Mouse (Mus musculus): Measurements from ENCODE around the gene Pex11a. TPM values are rescaled to one million over a fixed set of nuclear protein-coding genes. Genes with fewer than 3 reads are reported as not detected.

Gene Pex11a
- polyA plus RNA-seq, 1 experiment: 7.3 TPM

DNA sequence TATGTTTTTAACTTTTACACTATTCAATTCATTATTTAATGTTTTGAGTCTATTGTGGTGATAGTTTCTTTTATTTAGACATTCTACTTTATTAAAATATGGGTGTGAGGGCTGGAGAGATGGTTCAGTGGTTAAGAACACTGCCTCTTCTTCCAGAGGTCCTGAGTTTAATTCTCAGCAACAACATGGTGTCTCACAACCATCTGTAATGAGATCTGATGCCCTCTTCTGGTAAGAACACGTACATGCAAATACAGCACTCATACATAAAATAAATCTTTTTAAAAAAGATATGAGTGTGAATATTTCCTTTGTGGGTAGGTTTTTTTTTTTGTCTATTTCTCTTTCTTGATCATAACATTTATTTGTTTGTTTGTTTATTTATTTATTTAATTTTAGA lies 23.1 kb upstream of the Pex11a start:
- TF ChIP-seq POLR2A (IDR thresholded peaks at IDR 0.05; ENCODE audit: low read depth, low read length) (no peak), CTCF (IDR thresholded peaks at IDR 0.05; ENCODE audit: borderline replicate concordance, insufficient read depth, low read length) (no peak)
- H3K4me3 ChIP-seq (ENCODE audit: insufficient read depth, low read length): no peak overlapping the region

DNA sequence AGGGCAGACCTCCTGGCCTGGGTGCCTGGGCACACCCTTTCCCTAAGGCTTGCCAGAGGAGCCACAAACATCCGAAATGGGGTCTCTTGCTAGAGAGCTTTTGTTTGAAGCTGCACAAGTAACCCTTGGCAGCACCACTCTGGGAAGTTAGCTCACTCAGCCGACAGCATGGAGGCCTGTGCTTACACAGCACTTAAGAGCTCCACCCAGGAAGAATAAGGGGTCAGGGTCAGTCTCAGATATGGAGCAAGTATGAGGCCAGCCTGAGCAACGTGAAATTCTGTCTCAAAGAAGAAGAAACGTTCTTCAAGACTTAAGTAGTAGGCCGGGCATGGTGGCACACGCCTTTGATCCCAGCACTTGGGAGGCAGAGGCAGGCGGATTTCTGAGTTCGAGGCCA lies 19.2 kb upstream of the Pex11a start:
- Histone ChIP-seq H3K4me1 (ENCODE audit: control insufficient read depth, insufficient read depth, low read length) (no peaks in the 10 kb centered on the region), H3K4me3 (ENCODE audit: insufficient read depth, low read length) (no peak overlapping the region), H3K27ac (ENCODE audit: insufficient read depth, low read length) (no peak overlapping the region)
- TF ChIP-seq CTCF (IDR thresholded peaks at IDR 0.05; ENCODE audit: borderline replicate concordance, insufficient read depth, low read length): no peak
- TF ChIP-seq POLR2A (IDR thresholded peaks at IDR 0.05; ENCODE audit: low read depth, low read length): no peak

More for the DNA sequence above, 23.1 kb upstream of the Pex11a start:
- H3K27ac ChIP-seq (ENCODE audit: insufficient read depth, low read length): no peak overlapping the region
- no peaks in the 10 kb centered on the region for H3K4me1 ChIP-seq (ENCODE audit: control insufficient read depth, insufficient read depth, low read length)

DNA sequence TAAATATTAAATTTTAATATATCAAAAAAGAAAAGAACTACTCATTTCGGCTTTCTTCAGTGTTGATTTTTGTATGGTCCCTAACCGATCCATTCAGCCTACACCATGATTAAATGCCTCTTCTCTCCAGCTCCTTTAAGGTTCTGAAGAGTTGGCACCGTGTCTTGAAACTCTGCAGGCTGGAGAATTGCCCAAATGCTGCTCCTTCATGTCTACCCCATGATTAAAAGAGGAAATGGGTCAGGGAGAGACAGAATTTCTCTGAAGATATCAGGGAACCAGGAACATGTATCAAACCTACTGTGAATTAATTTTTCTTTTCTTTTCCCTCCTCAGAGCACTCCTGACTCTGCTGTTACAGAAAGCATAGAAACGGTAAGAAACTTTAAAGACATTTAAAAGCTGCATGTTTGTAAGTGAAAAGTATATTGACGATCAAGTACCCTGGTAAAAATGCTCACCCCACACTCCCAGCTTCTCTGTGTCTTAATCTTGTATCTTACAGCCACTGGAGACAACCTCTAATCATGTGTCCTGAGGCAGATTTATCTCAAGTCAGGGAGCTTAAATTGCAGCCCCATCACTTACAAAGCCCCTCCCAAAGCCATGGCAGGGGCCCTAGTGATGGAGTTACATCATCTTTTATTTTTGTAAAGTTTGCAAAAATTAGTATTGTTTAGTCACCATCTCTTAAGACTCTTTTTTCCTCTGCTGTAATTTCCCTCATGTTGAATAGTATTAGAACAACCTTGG lies 18.4 kb upstream of the Pex11a start:
- no peak overlapping the region for H3K4me3 ChIP-seq (ENCODE audit: insufficient read depth, low read length)
- no peak overlapping the region for H3K27ac ChIP-seq (ENCODE audit: insufficient read depth, low read length)
- no peaks in the 10 kb centered on the region; the same call in 1 of the 2 replicates for H3K4me1 ChIP-seq (ENCODE audit: control insufficient read depth, insufficient read depth, low read length)
- no peak for TF ChIP-seq CTCF (IDR thresholded peaks at IDR 0.05; ENCODE audit: borderline replicate concordance, insufficient read depth, low read length)
- no peak for TF ChIP-seq POLR2A (IDR thresholded peaks at IDR 0.05; ENCODE audit: low read depth, low read length)

DNA sequence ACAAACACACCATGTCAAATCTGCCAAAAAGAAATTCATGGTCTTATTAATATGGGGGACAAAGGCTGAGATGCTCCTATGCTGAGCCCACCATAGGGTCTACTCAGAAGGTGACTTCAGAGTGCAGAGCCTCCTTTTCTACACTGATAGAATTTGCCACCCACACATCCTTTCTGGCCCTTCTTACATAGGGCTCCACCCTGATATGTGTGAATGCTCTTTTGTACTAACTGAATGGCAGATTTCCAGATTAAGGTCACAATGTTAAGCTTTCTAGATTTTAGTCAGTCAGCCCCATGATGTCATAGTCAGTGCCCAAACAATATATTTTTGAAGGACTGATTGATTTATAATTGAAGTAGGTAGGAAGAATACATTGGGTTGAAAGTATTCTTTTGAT lies 16.8 kb upstream of the Pex11a start:
- no peaks in the 10 kb centered on the region; the same call in 1 of the 2 replicates for H3K4me1 ChIP-seq (ENCODE audit: control insufficient read depth, insufficient read depth, low read length)
- no peak overlapping the region for H3K4me3 ChIP-seq (ENCODE audit: insufficient read depth, low read length)
- no peak for TF ChIP-seq CTCF (IDR thresholded peaks at IDR 0.05; ENCODE audit: borderline replicate concordance, insufficient read depth, low read length)
- TF ChIP-seq POLR2A (IDR thresholded peaks at IDR 0.05; ENCODE audit: low read depth, low read length): no peak
- H3K27ac ChIP-seq (ENCODE audit: insufficient read depth, low read length): no peak overlapping the region

DNA sequence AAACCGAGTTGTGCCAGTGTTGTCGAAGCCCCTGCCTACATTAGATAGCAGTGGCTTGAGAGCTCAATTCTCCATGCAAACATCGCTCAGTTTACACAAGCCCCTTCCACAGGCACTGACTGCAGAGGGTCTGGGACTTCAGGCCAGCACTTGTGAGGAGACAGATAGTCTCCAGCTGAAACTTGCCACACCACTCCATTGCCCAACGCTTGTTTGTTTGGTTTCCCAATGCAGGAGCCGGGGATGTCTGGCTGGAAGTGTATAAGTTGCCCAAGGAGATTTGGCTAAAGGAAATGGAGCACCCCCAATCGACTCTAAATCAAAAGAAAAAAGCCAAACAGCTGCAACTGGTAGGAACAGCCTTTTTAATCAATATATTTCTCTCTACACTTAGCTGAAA lies 15.2 kb upstream of the Pex11a start:
- Histone ChIP-seq H3K4me3 (ENCODE audit: insufficient read depth, low read length) (no peak overlapping the region), H3K27ac (ENCODE audit: insufficient read depth, low read length) (no peak overlapping the region), H3K4me1 (ENCODE audit: control insufficient read depth, insufficient read depth, low read length) (no peaks in the 10 kb centered on the region; the same call in 1 of the 2 replicates)
- no peak for TF ChIP-seq POLR2A (IDR thresholded peaks at IDR 0.05; ENCODE audit: low read depth, low read length)

DNA sequence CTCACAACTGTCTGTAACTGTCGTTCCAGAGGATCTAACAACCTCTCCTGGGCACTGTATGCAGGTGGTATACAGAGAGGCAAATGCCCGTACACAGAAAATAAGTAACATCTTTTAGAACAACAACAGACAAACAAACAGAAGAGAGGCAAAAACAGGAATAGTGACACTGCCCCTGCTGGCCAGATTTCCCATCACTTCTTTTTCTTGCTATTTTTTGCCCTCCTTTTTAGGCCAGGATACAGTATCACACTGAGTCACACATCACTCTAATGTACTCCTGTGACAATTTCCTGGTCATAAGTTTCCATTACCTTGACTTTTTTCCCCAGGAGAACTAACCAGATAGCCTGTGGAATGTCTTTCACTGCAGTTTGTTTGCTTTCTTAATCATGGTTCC lies 13.4 kb upstream of the Pex11a start:
- TF ChIP-seq CTCF (IDR thresholded peaks at IDR 0.05; ENCODE audit: borderline replicate concordance, insufficient read depth, low read length) (no peak), POLR2A (IDR thresholded peaks at IDR 0.05; ENCODE audit: low read depth, low read length) (no peak)
- Histone ChIP-seq H3K4me1 (ENCODE audit: control insufficient read depth, insufficient read depth, low read length) (no peaks in the 10 kb centered on the region; the same call in 1 of the 2 replicates), H3K27ac (ENCODE audit: insufficient read depth, low read length) (no peak overlapping the region), H3K4me3 (ENCODE audit: insufficient read depth, low read length) (no peak overlapping the region)

DNA sequence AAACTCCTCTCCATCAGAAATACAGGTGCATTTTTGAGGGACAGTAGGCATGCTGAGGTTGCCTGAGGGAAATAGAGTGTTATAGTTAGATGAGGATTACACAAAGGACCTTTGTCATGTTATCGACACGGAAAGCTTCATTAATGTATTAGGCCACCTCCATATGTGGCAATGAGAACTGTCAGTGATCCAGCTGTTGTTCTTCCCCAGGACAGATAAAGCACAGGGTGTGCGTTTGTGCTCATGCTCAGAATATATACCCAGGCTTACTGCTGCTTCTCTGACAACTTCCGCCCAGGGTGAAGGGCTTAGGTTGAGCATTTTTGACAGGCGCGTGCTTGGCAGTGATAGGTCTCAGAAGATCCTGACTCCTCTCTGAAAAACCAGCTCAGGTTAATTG lies 6.6 kb upstream of the Pex11a start:
- Histone ChIP-seq H3K4me3 (ENCODE audit: insufficient read depth, low read length) (no peak overlapping the region), H3K27ac (ENCODE audit: insufficient read depth, low read length) (no peak overlapping the region), H3K4me1 (ENCODE audit: control insufficient read depth, insufficient read depth, low read length) (no peaks in the 10 kb centered on the region)
- TF ChIP-seq POLR2A (IDR thresholded peaks at IDR 0.05; ENCODE audit: low read depth, low read length) (no peak), CTCF (IDR thresholded peaks at IDR 0.05; ENCODE audit: borderline replicate concordance, insufficient read depth, low read length) (no peak)

DNA sequence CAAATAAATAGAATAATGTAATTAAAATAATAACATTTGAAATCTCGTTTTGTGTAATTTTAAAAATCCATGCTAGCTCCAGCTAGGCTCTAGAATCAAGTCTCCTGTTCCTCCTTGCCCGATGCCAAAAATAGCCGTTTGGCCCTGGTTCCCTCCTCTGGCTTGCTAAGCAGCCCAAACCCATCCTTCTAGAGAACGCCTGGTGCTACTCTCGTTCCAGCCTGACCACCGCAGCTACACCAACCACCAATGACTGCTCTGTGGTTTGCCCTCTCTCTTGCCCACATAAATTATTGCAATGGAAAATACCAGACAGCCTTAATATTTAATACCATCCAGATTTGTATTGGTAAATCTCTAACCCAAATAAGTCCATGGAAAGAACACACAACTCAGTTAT lies 4.7 kb upstream of the Pex11a start:
- H3K4me3 ChIP-seq (ENCODE audit: insufficient read depth, low read length): no peak overlapping the region
- no peaks in the 10 kb centered on the region for H3K4me1 ChIP-seq (ENCODE audit: control insufficient read depth, insufficient read depth, low read length)
- H3K27ac ChIP-seq (ENCODE audit: insufficient read depth, low read length): no peak overlapping the region
- TF ChIP-seq POLR2A (IDR thresholded peaks at IDR 0.05; ENCODE audit: low read depth, low read length): no peak
- TF ChIP-seq CTCF (IDR thresholded peaks at IDR 0.05; ENCODE audit: borderline replicate concordance, insufficient read depth, low read length): no peak

DNA sequence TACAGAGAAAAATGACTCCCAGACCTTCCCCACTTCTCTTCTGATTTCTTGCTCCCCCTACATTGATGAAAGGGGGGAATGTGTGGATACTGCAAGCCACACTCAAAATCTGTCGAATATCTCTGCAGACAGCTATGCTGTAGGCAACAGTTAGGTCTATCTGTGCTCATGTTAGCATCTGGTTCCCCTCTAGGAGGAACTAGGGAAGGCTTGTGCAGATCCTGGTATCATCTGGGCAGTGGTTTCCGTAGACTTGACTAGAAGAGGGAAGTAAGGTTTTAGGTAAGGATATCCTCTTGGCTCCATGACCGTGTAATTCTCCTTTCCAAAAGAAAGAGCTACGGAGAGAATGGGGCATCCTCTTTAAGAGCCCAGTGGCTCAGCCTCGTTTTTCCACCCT lies 1.7 kb upstream of the Pex11a start:
- Histone ChIP-seq H3K4me1 (ENCODE audit: control insufficient read depth, insufficient read depth, low read length) (no peaks in the 10 kb centered on the region), H3K27ac (ENCODE audit: insufficient read depth, low read length) (no peak overlapping the region), H3K4me3 (ENCODE audit: insufficient read depth, low read length) (no peak overlapping the region)
- no peak for TF ChIP-seq CTCF (IDR thresholded peaks at IDR 0.05; ENCODE audit: borderline replicate concordance, insufficient read depth, low read length)
- TF ChIP-seq POLR2A (IDR thresholded peaks at IDR 0.05; ENCODE audit: low read depth, low read length): no peak

DNA sequence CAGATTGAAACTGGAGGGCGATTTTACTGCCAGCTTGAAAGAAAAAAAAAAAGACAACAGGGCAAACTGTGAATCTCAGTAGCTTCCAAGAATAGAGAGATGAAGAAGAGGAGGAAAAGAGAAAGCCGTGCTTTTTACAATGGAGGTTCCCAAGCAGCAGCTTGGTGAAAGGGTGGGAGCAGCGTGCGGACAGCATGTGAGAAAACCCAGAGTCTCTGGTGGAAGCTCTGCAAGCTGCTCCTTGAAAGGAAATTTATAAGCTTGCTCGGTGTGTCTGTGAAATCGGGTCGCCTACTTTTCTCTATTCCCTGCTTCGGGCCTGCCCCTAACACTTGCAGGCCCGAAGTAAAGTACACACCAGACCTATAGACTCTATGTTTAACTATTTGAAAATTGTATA lies 1.1 kb upstream of the Pex11a start:
- TF ChIP-seq POLR2A (IDR thresholded peaks at IDR 0.05; ENCODE audit: low read depth, low read length) (no peak), CTCF (IDR thresholded peaks at IDR 0.05; ENCODE audit: borderline replicate concordance, insufficient read depth, low read length) (no peak)
- H3K4me3 ChIP-seq (ENCODE audit: insufficient read depth, low read length): no peak overlapping the region
- H3K27ac ChIP-seq (ENCODE audit: insufficient read depth, low read length): no peak overlapping the region

More for the DNA sequence above, 1.1 kb upstream of the Pex11a start:
- no peaks in the 10 kb centered on the region for H3K4me1 ChIP-seq (ENCODE audit: control insufficient read depth, insufficient read depth, low read length)
